Mouse (Mus musculus): ENCODE results near the gene Olfr1239.

- TF ChIP-seq TCF12 (IDR thresholded peaks at IDR 0.05; ENCODE audit: insufficient read depth, poor library complexity, severe bottlenecking), result no peak
- no peak for TF ChIP-seq POLR2A (IDR thresholded peaks at IDR 0.05; ENCODE audit: insufficient read length, low read depth)
- no peak for TF ChIP-seq USF1 (IDR thresholded peaks at IDR 0.05; ENCODE audit: low read depth)
- no peak for TF ChIP-seq E2F4 (IDR thresholded peaks at IDR 0.05; ENCODE audit: insufficient read depth)
- no peak for TF ChIP-seq REST (IDR thresholded peaks at IDR 0.05; ENCODE audit: insufficient read depth, insufficient read length)
- TF ChIP-seq MYOG (IDR thresholded peaks at IDR 0.05; ENCODE audit: control insufficient read depth in 1 of 3, insufficient read depth in 1 of 3, insufficient read length in 2 of 3, low read depth in 2 of 3), result no peak
- TF ChIP-seq MYOD1 (IDR thresholded peaks at IDR 0.05; ENCODE audit: control insufficient read depth in 1 of 3, insufficient read length in 2 of 3, low read depth in 2 of 3), result no peak
These were observed 10.6 kb downstream of the Olfr1239 start, which contains the start of gene Olfr1238 for GRCm38 (mm10) chr2:89409576-89409975.

All from myocyte (in vitro differentiated cells).